Mouse (Mus musculus): ENCODE measurements around the gene Tns3. TPM values are rescaled to one million over a fixed set of nuclear protein-coding genes. Genes with fewer than 3 reads are reported as not detected.
A peak's percentile ranks its signal among the peaks of the same experiment; 100 is the strongest.

Tns3 gene
- polyA plus RNA-seq, 1 experiment, result 29.2 TPM

GRCm38 (mm10) chr11:8607123-8607522 is 57.2 kb downstream of the Tns3 start:
- Histone ChIP-seq H3K27ac (ENCODE audit: insufficient read depth, low read length) (no peak overlapping the region), H3K4me3 (replicated peaks; ENCODE audit: insufficient read depth, low read depth, low read length) (no peak overlapping the region), H3K4me1 (ENCODE audit: control insufficient read depth, insufficient read depth, low read length) (peaks cover 7% of the 10 kb centered on the region), H3K27me3 (ENCODE audit: control insufficient read depth, insufficient read depth, low read length) (no peaks in the 10 kb centered on the region)
- no peak for TF ChIP-seq CTCF (IDR thresholded peaks at IDR 0.05; ENCODE audit: borderline replicate concordance, insufficient read depth, low read depth, low read length)
- no peak for TF ChIP-seq POLR2A (IDR thresholded peaks at IDR 0.05; ENCODE audit: borderline replicate concordance, insufficient read depth, low read length)
- WGBS, result 100% methylated on average over 1 of the region's 1 CpGs
- no peak for DNase-seq

GRCm38 (mm10) chr11:8604789-8605569 is 59.4 kb downstream of the Tns3 start:
- Histone ChIP-seq H3K4me3 (replicated peaks; ENCODE audit: insufficient read depth, low read depth, low read length) (no peak overlapping the region), H3K4me1 (ENCODE audit: control insufficient read depth, insufficient read depth, low read length) (peaks cover 7% of the 10 kb centered on the region), H3K27me3 (ENCODE audit: control insufficient read depth, insufficient read depth, low read length) (no peaks in the 10 kb centered on the region), H3K27ac (ENCODE audit: insufficient read depth, low read length) (no peak overlapping the region)
- no peak for DNase-seq
- 93% methylated on average over 10 of the region's 10 CpGs for WGBS
- TF ChIP-seq CTCF (IDR thresholded peaks at IDR 0.05; ENCODE audit: borderline replicate concordance, insufficient read depth, low read depth, low read length) (no peak), POLR2A (IDR thresholded peaks at IDR 0.05; ENCODE audit: borderline replicate concordance, insufficient read depth, low read length) (no peak)

GRCm38 (mm10) chr11:8602606-8603005 is 61.7 kb downstream of the Tns3 start:
- H3K4me1 ChIP-seq (ENCODE audit: control insufficient read depth, insufficient read depth, low read length), result peaks cover 7% of the 10 kb centered on the region
- H3K27ac ChIP-seq (ENCODE audit: insufficient read depth, low read length), result no peak overlapping the region
- 34% methylated on average over 1 of the region's 1 CpGs for WGBS
- peak in 1 of 2 experiments; percentile 50 for DNase-seq
- H3K4me3 ChIP-seq (replicated peaks; ENCODE audit: insufficient read depth, low read depth, low read length), result no peak overlapping the region
- no peaks in the 10 kb centered on the region for H3K27me3 ChIP-seq (ENCODE audit: control insufficient read depth, insufficient read depth, low read length)
- TF ChIP-seq CTCF (IDR thresholded peaks at IDR 0.05; ENCODE audit: borderline replicate concordance, insufficient read depth, low read depth, low read length) (no peak), POLR2A (IDR thresholded peaks at IDR 0.05; ENCODE audit: borderline replicate concordance, insufficient read depth, low read length) (no peak)

GRCm38 (mm10) chr11:8601411-8601821 is 62.9 kb downstream of the Tns3 start:
- 70% methylated on average over 7 of the region's 7 CpGs for WGBS
- Histone ChIP-seq H3K27me3 (ENCODE audit: control insufficient read depth, insufficient read depth, low read length) (no peaks in the 10 kb centered on the region), H3K4me3 (replicated peaks; ENCODE audit: insufficient read depth, low read depth, low read length) (no peak overlapping the region), H3K4me1 (ENCODE audit: control insufficient read depth, insufficient read depth, low read length) (peaks cover 7% of the 10 kb centered on the region), H3K27ac (ENCODE audit: insufficient read depth, low read length) (no peak overlapping the region)
- no peak for DNase-seq
- no peak for TF ChIP-seq POLR2A (IDR thresholded peaks at IDR 0.05; ENCODE audit: borderline replicate concordance, insufficient read depth, low read length)
- no peak for TF ChIP-seq CTCF (IDR thresholded peaks at IDR 0.05; ENCODE audit: borderline replicate concordance, insufficient read depth, low read depth, low read length)

- WGBS, result 77% methylated on average over 5 of the region's 5 CpGs
- H3K4me3 ChIP-seq (replicated peaks; ENCODE audit: insufficient read depth, low read depth, low read length), result no peak overlapping the region
- no peak overlapping the region for H3K27ac ChIP-seq (ENCODE audit: insufficient read depth, low read length)
- no peaks in the 10 kb centered on the region for H3K27me3 ChIP-seq (ENCODE audit: control insufficient read depth, insufficient read depth, low read length)
- TF ChIP-seq CTCF (IDR thresholded peaks at IDR 0.05; ENCODE audit: borderline replicate concordance, insufficient read depth, low read depth, low read length), result no peak
- TF ChIP-seq POLR2A (IDR thresholded peaks at IDR 0.05; ENCODE audit: borderline replicate concordance, insufficient read depth, low read length), result no peak
- no peak for DNase-seq
- no peaks in the 10 kb centered on the region for H3K4me1 ChIP-seq (ENCODE audit: control insufficient read depth, insufficient read depth, low read length)
These were observed 68.7 kb downstream of the Tns3 start for GRCm38 (mm10) chr11:8595642-8596041.

GRCm38 (mm10) chr11:8593172-8593571 is 71.2 kb downstream of the Tns3 start:
- H3K4me1 ChIP-seq (ENCODE audit: control insufficient read depth, insufficient read depth, low read length), result no peaks in the 10 kb centered on the region
- H3K4me3 ChIP-seq (replicated peaks; ENCODE audit: insufficient read depth, low read depth, low read length), result no peak overlapping the region
- no peak overlapping the region for H3K27ac ChIP-seq (ENCODE audit: insufficient read depth, low read length)
- TF ChIP-seq CTCF (IDR thresholded peaks at IDR 0.05; ENCODE audit: borderline replicate concordance, insufficient read depth, low read depth, low read length) (no peak), POLR2A (IDR thresholded peaks at IDR 0.05; ENCODE audit: borderline replicate concordance, insufficient read depth, low read length) (no peak)
- no peak for DNase-seq
- 97% methylated on average over 3 of the region's 3 CpGs for whole genome bisulfite sequencing
- H3K27me3 ChIP-seq (ENCODE audit: control insufficient read depth, insufficient read depth, low read length), result no peaks in the 10 kb centered on the region

- DNase-seq, result no peak
- TF ChIP-seq CTCF (IDR thresholded peaks at IDR 0.05; ENCODE audit: borderline replicate concordance, insufficient read depth, low read depth, low read length), result no peak
- no peak for TF ChIP-seq POLR2A (IDR thresholded peaks at IDR 0.05; ENCODE audit: borderline replicate concordance, insufficient read depth, low read length)
- H3K4me3 ChIP-seq (replicated peaks; ENCODE audit: insufficient read depth, low read depth, low read length), result no peak overlapping the region
- H3K4me1 ChIP-seq (ENCODE audit: control insufficient read depth, insufficient read depth, low read length), result peaks cover 5% of the 10 kb centered on the region; the same call in 1 of the 2 replicates
- H3K27ac ChIP-seq (ENCODE audit: insufficient read depth, low read length), result no peak overlapping the region
- WGBS, result 83% methylated on average over 5 of the region's 5 CpGs
- no peaks in the 10 kb centered on the region for H3K27me3 ChIP-seq (ENCODE audit: control insufficient read depth, insufficient read depth, low read length)
These were observed 73.1 kb downstream of the Tns3 start for GRCm38 (mm10) chr11:8591271-8591670.
